Mouse (Mus musculus) CH12.LX (cell line): Measurements from ENCODE around the gene Amhr2. TPM values are rescaled to one million over a fixed set of nuclear protein-coding genes. Genes with fewer than 3 reads are reported as not detected.
A peak's percentile ranks its signal among the peaks of the same experiment; 100 is the strongest.

Source experiments
- DNase-seq: peaks from one replicate; pipeline ENCODE4 v3.0.0-alpha.2; 2013; ENCODE audit errors: extremely low read depth
- H3K27ac ChIP-seq: 2 replicates; pipeline ENCODE4 v1.5.1; 2012; ENCODE audit warnings: low read depth, mild to moderate bottlenecking, control low read depth, moderate library complexity; ENCODE audit not compliant: insufficient read depth
- H3K27me3 ChIP-seq: replicated peaks from 2 replicates; pipeline ENCODE3; 2012; ENCODE audit warnings: inconsistent platforms
- H3K36me3 ChIP-seq, 2 experiments: replicated peaks in 1 of 2; 2 replicates each; pipeline versions ENCODE3 to v1.6.1; 2012; ENCODE audit warnings: inconsistent platforms in 1 of 2, low read length in 1 of 2, mild to moderate bottlenecking in 1 of 2, mixed read lengths in 1 of 2, moderate library complexity in 1 of 2; ENCODE audit not compliant: control insufficient read depth in 1 of 2, insufficient read depth in 1 of 2
- H3K4me1 ChIP-seq, 2 experiments: 2 replicates each; pipeline ENCODE4 v1.6.1; 2012; ENCODE audit warnings: inconsistent platforms in 1 of 2, moderate library complexity in 1 of 2; ENCODE audit not compliant: insufficient read depth in 2 of 2, control insufficient read depth in 1 of 2
- H3K4me2 ChIP-seq: 2 replicates; pipeline ENCODE4 v1.6.1; 2012; ENCODE audit warnings: low read depth, mild to moderate bottlenecking, control low read depth; ENCODE audit not compliant: poor library complexity, insufficient read depth, severe bottlenecking
- H3K4me3 ChIP-seq, 3 experiments: fragments of 150-350 bp in 1 of 3; sonication (generic) in 1 of 3; replicated peaks in 1 of 3; 2 replicates each; pipeline versions ENCODE3 to v1.5.1; 2011 to 2012; ENCODE audit warnings: low read depth in 2 of 3, low read length in 2 of 3, mild to moderate bottlenecking in 2 of 3, moderate library complexity in 2 of 3, control low read depth in 1 of 3, improper control_type of control experiment in 1 of 3, inconsistent platforms in 1 of 3, mixed read lengths in 1 of 3; ENCODE audit not compliant: poor library complexity in 1 of 3
- H3K79me2 ChIP-seq: replicated peaks from 2 replicates; pipeline ENCODE4 v1.6.1; 2012; ENCODE audit warnings: mild to moderate bottlenecking, moderate library complexity; ENCODE audit not compliant: control insufficient read depth, poor library complexity, insufficient read depth, severe bottlenecking; ENCODE audit errors: extremely low read depth
- H3K9ac ChIP-seq: 2 replicates; pipeline ENCODE4 v1.6.1; 2012; ENCODE audit warnings: low read depth, mild to moderate bottlenecking, control low read depth, moderate library complexity; ENCODE audit not compliant: insufficient read depth
- H3K9me3 ChIP-seq: replicated peaks from 2 replicates; pipeline ENCODE3; 2012; ENCODE audit warnings: low read length, inconsistent platforms, mixed read lengths
- CHD1 ChIP-seq: IDR thresholded peaks from 2 replicates; pipeline ENCODE4 v1.6.1; 2012; ENCODE audit warnings: low read depth, low read length, improper control_type of control experiment, inconsistent platforms
- CTCF ChIP-seq, 2 experiments: IDR thresholded peaks in 1 of 2; conservative IDR thresholded peaks in 1 of 2; 2 replicates each; pipeline ENCODE4 v1.5.1; 2011 to 2012; ENCODE audit warnings: low read depth in 2 of 2, low read length in 2 of 2, improper control_type of control experiment in 1 of 2, inconsistent platforms in 1 of 2, mild to moderate bottlenecking in 1 of 2, moderate library complexity in 1 of 2
- ELF1 ChIP-seq: IDR thresholded peaks from 2 replicates; pipeline ENCODE4 v1.6.1; 2014; ENCODE audit warnings: low read depth, mild to moderate bottlenecking, inconsistent platforms, low read length, improper control_type of control experiment
- EP300 ChIP-seq: IDR thresholded peaks from 2 replicates; pipeline ENCODE4 v1.6.1; 2011; ENCODE audit warnings: low read length, improper control_type of control experiment
- ETS1 ChIP-seq: conservative IDR thresholded peaks from 2 replicates; pipeline ENCODE4 v1.6.1; 2012; ENCODE audit warnings: low read depth, mild to moderate bottlenecking, inconsistent platforms, low read length, improper control_type of control experiment, moderate library complexity
- HCFC1 ChIP-seq: IDR thresholded peaks from 2 replicates; pipeline ENCODE4 v1.6.1; 2012; ENCODE audit warnings: low read depth, mild to moderate bottlenecking, inconsistent platforms, low read length, improper control_type of control experiment
- JUND ChIP-seq: conservative IDR thresholded peaks from 2 replicates; pipeline ENCODE4 v1.6.1; 2011; ENCODE audit warnings: low read depth, low read length, improper control_type of control experiment
- KAT2A ChIP-seq: IDR thresholded peaks from 2 replicates; pipeline ENCODE4 v1.6.1; 2012; ENCODE audit warnings: low read length, improper control_type of control experiment, inconsistent platforms; ENCODE audit not compliant: insufficient replicate concordance
- MAX ChIP-seq: IDR thresholded peaks from 2 replicates; pipeline ENCODE4 v1.6.1; 2011; ENCODE audit warnings: low read length, improper control_type of control experiment
- MAZ ChIP-seq: IDR thresholded peaks from 2 replicates; pipeline ENCODE4 v1.6.1; 2012; ENCODE audit warnings: low read depth, mild to moderate bottlenecking, inconsistent platforms, low read length, improper control_type of control experiment, moderate library complexity
- MXI1 ChIP-seq: IDR thresholded peaks from 2 replicates; pipeline ENCODE4 v1.6.1; 2011; ENCODE audit warnings: mild to moderate bottlenecking, low read depth, low read length, improper control_type of control experiment
- MYC ChIP-seq: IDR thresholded peaks from 2 replicates; pipeline ENCODE4 v1.6.1; 2011; ENCODE audit warnings: low read depth, mild to moderate bottlenecking, improper control_type of control experiment, low read length
- NELFE ChIP-seq: IDR thresholded peaks from 2 replicates; pipeline ENCODE4 v1.6.1; 2011; ENCODE audit warnings: low read depth, low read length, improper control_type of control experiment
- NRF1 ChIP-seq: IDR thresholded peaks from 2 replicates; pipeline ENCODE4 v1.6.1; 2014; ENCODE audit warnings: low read depth, mild to moderate bottlenecking, inconsistent platforms, low read length, improper control_type of control experiment, moderate library complexity
- PAX5 ChIP-seq: IDR thresholded peaks from 2 replicates; pipeline ENCODE4 v1.6.1; 2012; ENCODE audit warnings: low read length, inconsistent platforms, mixed read lengths
- POLR2A ChIP-seq: IDR thresholded peaks from 2 replicates; pipeline ENCODE4 v1.6.1; 2011; ENCODE audit warnings: low read depth, mild to moderate bottlenecking, improper control_type of control experiment, low read length
- POLR2AphosphoS2 ChIP-seq: IDR thresholded peaks from 2 replicates; pipeline ENCODE4 v1.6.1; 2011; ENCODE audit warnings: low read depth, low read length, improper control_type of control experiment
- RAD21 ChIP-seq: IDR thresholded peaks from 2 replicates; pipeline ENCODE4 v1.6.1; 2011; ENCODE audit warnings: low read depth, mild to moderate bottlenecking, low read length, improper control_type of control experiment, moderate library complexity
- RCOR1 ChIP-seq: conservative IDR thresholded peaks from 2 replicates; pipeline ENCODE4 v1.6.1; 2012; ENCODE audit warnings: low read depth, mild to moderate bottlenecking, inconsistent platforms, low read length, improper control_type of control experiment
- SIN3A ChIP-seq: IDR thresholded peaks from 2 replicates; pipeline ENCODE4 v1.6.1; 2012; ENCODE audit warnings: low read length, improper control_type of control experiment, inconsistent platforms
- TCF12 ChIP-seq: IDR thresholded peaks from 2 replicates; pipeline ENCODE4 v1.6.1; 2014; ENCODE audit warnings: low read depth, mild to moderate bottlenecking, inconsistent platforms, low read length, improper control_type of control experiment
- USF2 ChIP-seq: conservative IDR thresholded peaks from 2 replicates; pipeline ENCODE4 v1.6.1; 2011; ENCODE audit warnings: low read depth, low read length, improper control_type of control experiment
- ZMIZ1 ChIP-seq: IDR thresholded peaks from 2 replicates; pipeline ENCODE4 v1.6.1; 2012; ENCODE audit warnings: low read depth, mild to moderate bottlenecking, inconsistent platforms, low read length, improper control_type of control experiment
- ZNF384 ChIP-seq: IDR thresholded peaks from 2 replicates; pipeline ENCODE4 v1.6.1; 2012; ENCODE audit warnings: low read depth, low read length, improper control_type of control experiment, inconsistent platforms
- dilution Hi-C: fragments of 300-500 bp; cut with MboI; formaldehyde crosslinking; loops from 2 replicates; pipeline ENCODE4 v1.14.3; 2020; ENCODE audit warnings: low sequenced_read_pairs; ENCODE audit not compliant: extremely low pct_unique_long_range_greater_than_20kb, extremely low pct_ligation_motif_present
- in situ Hi-C: fragments of 300-500 bp; cut with MboI; formaldehyde crosslinking; loops from 3 replicates; pipeline ENCODE4 v1.14.3; 2019; ENCODE audit warnings: low sequenced_read_pairs, low pct_ligation_motif_present, low pct_unique_long_range_greater_than_20kb, mixed read lengths
- polyA plus RNA-seq: library from polyadenylated mRNA; unstranded; fragments of >175 nt; gene quantifications from 2 replicates; pipeline ENCODE4 v1.2.1, GENCODE M21; 2012; ENCODE audit warnings: low read depth; ENCODE audit not compliant: insufficient read length
- total RNA-seq, 2 experiments: library from RNA; depleted of rRNA; stranded (reverse); fragments of 300-350 nt in 1 of 2; fragments of >200 nt in 1 of 2; gene quantifications; 2 replicates each; pipeline ENCODE4 v1.2.3; 2012 to 2014

Amhr2 gene
- total and polyA plus RNA-seq, 3 experiments = not detected

DNA sequence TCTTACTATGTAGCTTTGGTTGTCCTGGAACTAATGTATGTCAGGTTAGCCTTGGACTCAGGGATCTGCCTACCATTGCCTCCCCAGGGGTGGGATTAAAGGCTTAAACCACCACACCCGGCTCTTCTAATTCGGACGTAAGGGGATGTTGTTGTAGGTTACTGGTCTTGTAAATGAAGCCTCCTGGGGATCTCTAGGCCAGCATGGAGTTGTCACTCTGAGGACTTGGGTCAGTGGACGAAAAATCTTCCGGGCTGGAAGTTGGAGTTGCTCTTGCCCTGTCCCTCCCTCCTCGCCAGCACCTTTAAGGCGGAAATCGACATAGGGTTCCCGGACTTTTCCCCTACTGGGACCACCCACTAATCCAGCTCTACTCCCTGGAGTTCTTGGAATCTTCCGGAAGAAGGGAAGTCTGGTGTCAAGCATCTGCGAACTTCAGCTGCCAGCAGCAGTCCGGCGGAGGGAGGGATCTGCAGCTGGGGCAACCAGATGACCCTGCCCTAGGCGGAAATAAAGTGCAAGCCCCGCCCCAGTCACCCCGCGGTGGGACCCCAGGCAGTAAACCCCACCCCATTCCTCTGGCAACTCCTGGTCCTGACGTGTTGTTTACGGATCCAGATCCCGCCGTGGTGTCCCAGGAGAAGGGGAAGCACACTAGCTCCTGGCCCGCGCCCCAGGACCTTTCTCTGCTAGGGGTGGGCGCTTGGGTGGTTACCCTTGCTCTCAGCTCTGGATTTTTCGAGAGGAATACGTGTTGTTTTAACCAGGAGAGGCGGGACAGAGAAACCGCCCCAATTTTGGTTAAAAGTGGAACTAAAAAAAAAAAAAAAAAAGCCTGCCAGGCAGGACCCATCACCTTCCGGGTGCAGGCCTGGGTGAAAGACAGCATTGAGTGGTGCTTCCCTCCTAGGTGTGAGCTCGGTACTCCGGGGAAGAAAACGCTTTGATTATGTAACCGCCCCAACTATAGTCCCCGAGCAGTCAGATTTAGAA is 45.6 kb upstream of the Amhr2 start:
- in situ Hi-C loops = no loop called here
- Histone ChIP-seq H3K4me1 (peaks cover 5 to 24% of the 10 kb centered on the region in 2 experiments; a peak in 3 of 4 replicates), H3K27ac (peak overlapping the region; percentile 72), H3K4me2 (peak overlapping the region; percentile 87), H3K4me3 (peak overlapping the region; percentile 70 to 80 (median 72)), H3K9me3 (no peaks in the 10 kb centered on the region), H3K27me3 (no peaks in the 10 kb centered on the region), H3K79me2 (no peaks in the 10 kb centered on the region), H3K9ac (peak overlapping the region; percentile 88), H3K36me3 (no peaks in the 10 kb centered on the region)
- peak; percentile 73 for DNase-seq
- TF ChIP-seq MAX (peak; percentile 13; the same call in 1 of the 2 replicates), SIN3A (peak; percentile 82), POLR2A (peak; percentile 74; the same call in 1 of the 2 replicates), MAZ (peak; percentile 81), TCF12 (peak; percentile 56; the same call in 1 of the 2 replicates), MXI1 (peak; percentile 80), POLR2AphosphoS2 (0 out of 2 replicates have a peak, but pooled peaks have one; percentile 36), PAX5 (no peak), ZNF384 (peak; percentile 96), CTCF (conservative IDR thresholded peaks at IDR 0.05 in 1 of 2, IDR thresholded peaks at IDR 0.05 in 1 of 2; ENCODE audit: low read depth in 2 of 2, low read length in 2 of 2) (no peak), ZMIZ1 (peak; percentile 71; the same call in 1 of the 2 replicates), KAT2A (0 out of 2 replicates have a peak, but pooled peaks have one; percentile 9), NRF1 (no peak), HCFC1 (peak; percentile 24), NELFE (peak; percentile 74), USF2 (no peak), ETS1 (peak; percentile 8; the same call in 1 of the 2 replicates), RCOR1 (no peak), RAD21 (no peak), CHD1 (peak; percentile 74; the same call in 1 of the 2 replicates), ELF1 (peak; percentile 66), MYC (no peak), EP300 (0 out of 2 replicates have a peak, but pooled peaks have one; percentile 6), JUND (no peak)
- dilution Hi-C loops = no loop called here
